Mouse (Mus musculus): ENCODE data around the gene Klrc3. TPM values are rescaled to one million over a fixed set of nuclear protein-coding genes. Genes with fewer than 3 reads are reported as not detected.
"Not testable (repeated sequence)": the region's sequence is repeated elsewhere in the genome, so short reads cannot be mapped to it uniquely, and the experiment has no call there.

Klrc3 gene
- total RNA-seq (2014; fragmentation: Nextera tagmentation), result not detected in 2 replicates
- total RNA-seq (2017), result not detected in 2 replicates

DNA sequence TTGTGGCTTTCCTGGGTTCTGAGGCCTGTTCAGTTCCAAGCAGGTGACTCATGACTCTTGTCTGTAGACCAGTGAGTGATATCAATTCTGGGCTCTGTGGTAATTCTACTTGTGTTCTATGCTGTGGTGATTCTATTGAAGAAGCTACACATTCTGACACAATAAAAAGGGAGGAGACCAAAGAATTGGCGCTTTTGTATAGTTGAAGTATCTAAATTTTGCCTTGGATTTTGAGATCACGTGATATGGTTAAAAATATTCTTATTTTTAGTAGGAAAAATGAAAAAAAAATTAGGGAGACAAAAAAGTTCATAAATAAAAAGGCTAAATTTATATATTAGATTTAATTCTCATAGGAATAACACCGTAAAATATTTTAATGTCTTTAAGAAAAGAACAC is at the start of gene Klrc3:
Gene Klrc3 (minus strand): TSS at position 101 of the 400 bp plus-strand sequence.
- ATAC-seq (replicated peaks; ENCODE audit: poor library complexity, severe bottlenecking), result not testable (repeated sequence)

DNA sequence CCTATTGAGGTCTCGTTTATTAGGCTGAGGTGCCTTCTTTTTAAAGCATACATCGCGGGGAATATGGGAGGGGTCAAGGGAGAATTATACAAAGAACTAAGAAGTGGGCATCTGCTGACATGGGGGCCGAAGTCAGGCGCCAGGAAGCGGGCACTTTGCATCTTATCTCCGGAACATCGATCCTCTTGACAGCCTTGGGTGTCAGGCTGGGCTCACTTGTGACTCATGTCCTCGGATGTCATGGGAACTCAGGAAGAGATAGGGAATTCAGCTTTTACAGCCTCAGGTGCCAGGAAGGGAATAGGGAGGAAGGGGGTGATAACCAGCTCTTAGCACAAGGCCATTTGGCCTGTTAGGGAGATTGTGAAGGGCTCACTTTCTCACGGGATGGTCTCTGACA is 48.3 kb upstream of the Klrc3 start:
- ATAC-seq (replicated peaks; ENCODE audit: poor library complexity, severe bottlenecking), result not testable (repeated sequence)

DNA sequence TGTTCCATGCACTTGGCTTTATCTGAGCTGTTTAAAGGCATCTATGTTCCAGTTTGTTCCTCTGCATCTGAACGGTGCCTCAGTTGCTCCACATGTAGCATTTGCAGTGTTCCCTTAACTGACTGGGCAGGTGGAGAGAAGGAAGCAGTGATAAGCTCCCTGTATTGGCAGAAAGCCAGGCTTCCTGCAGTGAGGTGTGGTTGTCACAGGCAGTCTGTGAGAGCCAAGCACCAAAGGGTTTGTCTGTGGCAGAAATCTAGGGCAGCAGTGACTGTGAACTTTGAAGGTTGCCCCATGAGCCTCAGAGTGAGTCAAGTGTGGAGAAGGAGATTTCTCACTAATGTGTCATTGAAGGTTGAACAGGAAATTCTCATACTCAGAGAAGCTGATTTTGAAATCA is 37.2 kb upstream of the Klrc3 start:
- ATAC-seq (replicated peaks; ENCODE audit: poor library complexity, severe bottlenecking), result no peak

DNA sequence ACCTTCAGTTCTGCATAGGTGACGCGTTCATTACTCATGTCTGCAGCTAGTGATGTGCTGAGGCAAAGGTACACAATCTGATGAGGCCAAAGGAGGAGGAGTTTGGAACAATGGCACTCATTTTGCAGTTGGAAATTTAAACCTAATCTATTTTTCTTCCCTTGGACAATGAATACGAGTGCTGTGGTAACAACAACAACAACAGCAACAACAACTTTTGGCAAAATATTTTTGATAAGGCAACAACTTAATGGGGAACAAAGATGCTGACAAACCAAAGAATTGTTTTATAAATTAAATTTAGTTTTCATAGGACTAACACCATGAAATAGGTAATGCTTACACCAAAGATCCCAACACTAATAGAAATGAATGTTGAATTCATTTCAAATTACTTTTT is 35.7 kb upstream of the Klrc3 start, which contains the start of gene Klrc1:
Gene Klrc1 (minus strand): TSS at position 101 of the 400 bp plus-strand sequence.
- ATAC-seq (replicated peaks; ENCODE audit: poor library complexity, severe bottlenecking), result no peak

DNA sequence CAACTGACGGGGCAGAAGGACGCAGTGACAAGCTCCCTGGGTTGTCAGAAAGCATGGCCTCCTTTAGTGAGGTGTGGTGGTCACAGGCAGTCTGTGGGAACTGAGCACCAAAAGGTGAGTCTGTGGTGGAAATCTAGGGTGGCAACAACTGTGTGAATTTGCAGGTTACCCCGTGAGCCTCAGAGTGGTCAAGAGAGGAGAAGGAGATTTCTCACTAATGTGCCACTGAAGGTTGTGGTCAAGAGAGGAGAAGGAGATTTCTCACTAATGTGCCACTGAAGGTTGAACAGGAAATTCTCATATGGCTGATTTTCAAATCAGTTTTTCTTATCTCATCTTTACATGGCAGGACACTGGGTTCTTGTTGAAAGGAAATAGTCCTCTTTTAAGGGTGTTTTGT is 18.2 kb upstream of the Klrc3 start:
- ATAC-seq (replicated peaks; ENCODE audit: poor library complexity, severe bottlenecking), result not testable (repeated sequence)

DNA sequence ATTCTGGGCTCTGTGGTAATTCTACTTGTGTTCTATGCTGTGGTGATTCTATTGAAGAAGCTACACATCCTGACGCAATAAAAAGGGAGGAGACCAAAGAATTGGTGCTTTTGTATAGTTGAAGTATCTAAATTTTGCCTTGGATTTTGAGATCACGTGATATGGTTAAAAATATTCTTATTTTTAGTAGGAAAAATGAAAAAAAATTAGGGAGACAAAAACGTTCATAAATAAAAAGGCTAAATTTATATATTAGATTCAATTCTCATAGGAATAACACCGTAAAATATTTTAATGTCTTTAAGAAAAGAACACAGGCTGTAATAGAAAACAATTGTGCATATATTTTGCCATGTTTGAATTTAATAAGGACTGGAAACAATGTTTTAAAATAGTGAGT is 17.5 kb upstream of the Klrc3 start, which contains the start of gene Klrc2:
Gene Klrc2 (minus strand): TSS at position 101 of the 400 bp plus-strand sequence.
- ATAC-seq (replicated peaks; ENCODE audit: poor library complexity, severe bottlenecking), result not testable (repeated sequence)

DNA sequence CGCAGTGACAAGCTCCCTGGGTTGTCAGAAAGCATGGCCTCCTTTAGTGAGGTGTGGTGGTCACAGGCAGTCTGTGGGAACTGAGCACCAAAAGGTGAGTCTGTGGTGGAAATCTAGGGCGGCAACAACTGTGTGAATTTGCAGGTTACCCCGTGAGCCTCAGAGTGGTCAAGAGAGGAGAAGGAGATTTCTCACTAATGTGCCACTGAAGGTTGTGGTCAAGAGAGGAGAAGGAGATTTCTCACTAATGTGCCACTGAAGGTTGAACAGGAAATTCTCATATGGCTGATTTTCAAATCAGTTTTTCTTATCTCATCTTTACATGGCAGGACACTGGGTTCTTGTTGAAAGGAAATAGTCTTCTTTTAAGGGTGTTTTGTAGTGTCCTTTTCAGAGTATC is 917 bp upstream of the Klrc3 start:
- ATAC-seq (replicated peaks; ENCODE audit: poor library complexity, severe bottlenecking), result not testable (repeated sequence)

DNA sequence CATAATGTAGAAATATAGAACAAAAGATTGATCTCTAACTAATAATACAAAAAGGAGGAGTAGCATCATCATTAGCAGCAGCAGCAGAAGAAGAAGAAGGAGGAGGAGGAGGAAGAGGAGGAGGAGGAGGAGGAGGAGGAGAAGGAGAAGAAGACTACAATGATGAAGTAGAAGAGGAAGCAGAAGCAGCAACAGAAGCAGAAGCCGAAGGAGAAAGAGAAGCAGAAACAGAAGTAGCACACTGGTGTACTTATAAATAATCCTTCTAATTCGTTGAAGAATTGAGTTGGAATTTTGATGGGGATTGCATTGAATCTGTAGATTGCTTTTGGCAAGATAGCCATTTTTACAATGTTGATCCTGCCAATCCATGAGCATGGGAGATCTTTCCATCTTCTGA is 12.1 kb downstream of the Klrc3 start:
- ATAC-seq (replicated peaks; ENCODE audit: poor library complexity, severe bottlenecking), result peak; percentile 56

DNA sequence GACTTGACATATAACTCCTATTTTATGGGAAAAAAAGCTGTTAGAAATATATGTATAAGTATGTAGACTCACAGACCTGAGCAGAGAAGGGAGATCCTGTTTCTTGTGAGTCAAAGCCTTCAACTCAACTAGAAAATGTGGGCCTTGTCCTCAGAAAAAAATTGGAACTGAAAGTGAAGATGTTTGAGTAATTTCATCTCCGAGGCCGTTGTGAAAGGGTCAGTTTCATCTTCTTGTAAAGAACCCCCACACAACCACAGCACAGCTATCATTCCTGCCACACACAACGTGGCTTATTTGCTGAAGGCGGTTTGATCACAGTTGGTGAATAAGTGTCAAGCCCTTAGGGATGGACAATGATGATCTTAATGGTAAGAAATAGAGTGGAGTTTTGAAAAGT is 19.4 kb downstream of the Klrc3 start, which contains the start of gene Klrk1:
Gene Klrk1 (minus strand): TSS at position 130 of the 400 bp plus-strand sequence.
- peak; percentile 97 for ATAC-seq (replicated peaks; ENCODE audit: poor library complexity, severe bottlenecking)

DNA sequence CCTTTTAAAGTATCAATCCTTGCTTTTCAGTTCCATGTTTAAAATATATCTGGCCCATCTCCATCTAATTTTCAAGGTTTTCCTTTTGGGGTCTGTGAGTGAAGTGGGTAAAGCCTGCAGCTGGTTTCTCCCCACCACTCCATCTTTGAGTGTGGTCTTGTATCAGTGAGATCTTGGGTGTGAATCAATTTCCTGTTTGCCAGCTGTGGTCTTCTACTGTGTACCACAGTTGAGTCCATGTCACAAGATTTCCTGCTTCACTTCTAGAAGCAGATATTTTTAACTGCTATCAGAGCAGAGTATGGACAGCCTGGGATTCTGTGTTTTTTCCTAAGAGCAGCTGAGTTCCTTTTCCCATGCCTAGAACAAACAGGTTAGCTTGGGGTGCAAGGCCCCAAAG is 34.8 kb downstream of the Klrc3 start:
- peak; percentile 95 for ATAC-seq (replicated peaks; ENCODE audit: poor library complexity, severe bottlenecking)

DNA sequence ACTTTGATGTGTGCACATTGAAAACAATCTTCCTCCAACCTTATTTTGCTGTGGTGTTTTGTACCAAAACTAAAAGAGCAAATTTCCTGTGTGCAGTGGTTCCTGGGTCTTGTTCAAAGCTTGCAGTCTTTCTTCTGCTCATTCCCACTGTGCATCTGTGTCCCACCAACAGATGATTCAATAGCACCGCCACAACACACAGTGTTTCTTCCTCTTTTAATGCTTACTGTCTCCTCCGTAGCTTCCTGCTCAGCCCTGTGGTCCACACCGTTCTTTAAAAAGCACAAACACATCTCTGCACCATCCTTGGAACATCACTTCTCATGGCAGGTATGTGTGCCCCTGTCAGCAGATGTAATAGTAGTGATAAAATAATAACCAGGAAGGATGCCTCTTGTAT is 51.6 kb downstream of the Klrc3 start, which contains the start of gene Klrd1:
Gene Klrd1 (plus strand): TSS at position 275 of the 400 bp plus-strand sequence.
- ATAC-seq (replicated peaks; ENCODE audit: poor library complexity, severe bottlenecking), result peak; percentile 98

Other genes with a start within 250 kb of the Klrc3 start
- gene Clec1b, start 246.0 kb downstream of the Klrc3 start, total RNA-seq (2014; fragmentation: Nextera tagmentation), result 2.0 TPM in 1 of 2 replicates, not detected in the other
- gene Clec1b, start 246.0 kb downstream of the Klrc3 start, total RNA-seq (2017), result 0.21 TPM in 1 of 2 replicates, not detected in the other
- not detected in 2 replicates for gene Clec9a, start 234.5 kb downstream of the Klrc3 start, total RNA-seq (2014; fragmentation: Nextera tagmentation)
- gene Clec9a, start 234.5 kb downstream of the Klrc3 start, total RNA-seq (2017), result 0.60 TPM in 1 of 2 replicates, not detected in the other
- not detected in 2 replicates for gene Clec1a, start 191.3 kb downstream of the Klrc3 start, total RNA-seq (2014; fragmentation: Nextera tagmentation)
- not detected in 2 replicates for gene Clec1a, start 191.3 kb downstream of the Klrc3 start, total RNA-seq (2017)
- 15.1 and 18.4 TPM in 2 replicates for gene Olr1, start 136.2 kb downstream of the Klrc3 start, total RNA-seq (2014; fragmentation: Nextera tagmentation)
- 16.9 and 23.2 TPM in 2 replicates for gene Olr1, start 136.2 kb downstream of the Klrc3 start, total RNA-seq (2017)
- 0.53 TPM in 1 of 2 replicates, not detected in the other for gene Tmem52b, start 130.8 kb downstream of the Klrc3 start, total RNA-seq (2014; fragmentation: Nextera tagmentation)
- not detected in 2 replicates for gene Tmem52b, start 130.8 kb downstream of the Klrc3 start, total RNA-seq (2017)
- gene Gabarapl1, start 110.2 kb downstream of the Klrc3 start, total RNA-seq (2014; fragmentation: Nextera tagmentation), result 37.4 and 45.0 TPM in 2 replicates
- gene Gabarapl1, start 110.2 kb downstream of the Klrc3 start, total RNA-seq (2017), result 39.8 and 76.6 TPM in 2 replicates
- not detected in 2 replicates for gene Klre1, start 65.4 kb downstream of the Klrc3 start, total RNA-seq (2014; fragmentation: Nextera tagmentation)
- gene Klre1, start 65.4 kb downstream of the Klrc3 start, total RNA-seq (2017), result not detected in 2 replicates
- 9.6 TPM in 1 of 2 replicates, not detected in the other for gene Klrd1, start 51.6 kb downstream of the Klrc3 start, total RNA-seq (2014; fragmentation: Nextera tagmentation)
- 0.34 TPM in 1 of 2 replicates, not detected in the other for gene Klrd1, start 51.6 kb downstream of the Klrc3 start, total RNA-seq (2017)
- gene Klrk1, start 19.5 kb downstream of the Klrc3 start, total RNA-seq (2014; fragmentation: Nextera tagmentation), result 6.0 and 8.4 TPM in 2 replicates
- gene Klrk1, start 19.5 kb downstream of the Klrc3 start, total RNA-seq (2017), result 9.8 and 14.1 TPM in 2 replicates
- gene Klrc2, start 17.4 kb upstream of the Klrc3 start, total RNA-seq (2014; fragmentation: Nextera tagmentation), result not detected in 2 replicates
- 1.6 TPM in 1 of 2 replicates, not detected in the other for gene Klrc2, start 17.4 kb upstream of the Klrc3 start, total RNA-seq (2017)
- not detected in 2 replicates for gene Klrc1, start 35.6 kb upstream of the Klrc3 start, total RNA-seq (2014; fragmentation: Nextera tagmentation)
- 2.9 TPM in 1 of 2 replicates, not detected in the other for gene Klrc1, start 35.6 kb upstream of the Klrc3 start, total RNA-seq (2017)
- gene Klri1, start 73.8 kb upstream of the Klrc3 start, total RNA-seq (2014; fragmentation: Nextera tagmentation), result not detected in 2 replicates
- gene Klri1, start 73.8 kb upstream of the Klrc3 start, total RNA-seq (2017), result not detected in 2 replicates
- gene Klri2, start 97.1 kb upstream of the Klrc3 start, total RNA-seq (2014; fragmentation: Nextera tagmentation), result not detected in 2 replicates
- gene Klri2, start 97.1 kb upstream of the Klrc3 start, total RNA-seq (2017), result not detected in 2 replicates
- gene Gm156, start 140.9 kb upstream of the Klrc3 start, total RNA-seq (2014; fragmentation: Nextera tagmentation), result not detected in 2 replicates
- not detected in 2 replicates for gene Gm156, start 140.9 kb upstream of the Klrc3 start, total RNA-seq (2017)
- not detected in 2 replicates for gene Gm17631, start 219.3 kb upstream of the Klrc3 start, total RNA-seq (2014; fragmentation: Nextera tagmentation)
- not detected in 2 replicates for gene Gm17631, start 219.3 kb upstream of the Klrc3 start, total RNA-seq (2017)
- not detected in 2 replicates for gene Klra17, start 233.3 kb upstream of the Klrc3 start, total RNA-seq (2014; fragmentation: Nextera tagmentation)
- gene Klra17, start 233.3 kb upstream of the Klrc3 start, total RNA-seq (2017), result not detected in 2 replicates

Data from granulocyte monocyte progenitor cell, adult 5-6 weeks (primary cell).